In the genomic region with DNA sequence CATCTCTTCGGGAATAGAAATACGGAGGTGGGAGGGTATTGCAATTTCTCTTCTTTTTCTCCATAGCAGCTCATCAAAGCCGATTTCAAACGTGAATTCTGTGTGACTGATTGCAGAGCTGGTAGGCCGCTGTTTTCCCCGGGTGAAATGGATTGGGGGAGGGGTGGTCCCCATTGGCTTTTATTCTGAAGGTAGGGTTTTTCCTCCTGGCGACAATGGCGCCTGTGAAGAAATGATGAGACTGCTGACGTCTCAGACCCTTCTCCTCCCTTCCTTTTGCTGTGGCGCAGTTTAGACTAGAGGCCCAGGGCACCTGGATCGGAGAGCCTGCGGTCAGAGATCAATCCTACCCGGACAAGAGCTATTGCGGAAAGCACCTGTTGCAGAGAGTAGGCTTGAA, we compare ENCODE assay signal across 9 mouse cellular contexts. TPM values are rescaled to one million over a fixed set of nuclear protein-coding genes. Genes with fewer than 3 reads are reported as not detected.
A peak's percentile ranks its signal among the peaks of the same experiment; 100 is the strongest.
DNase-seq lines count a peak whose midpoint lies in the region; ATAC-seq lines count a peak whose summit lies in the region.
"Had no signal": no experiment of that assay in that cellular context is flagged by ENCODE, and none has a peak within 500 bp of the region (broad histone marks: within the 10 kb centered on the region; RNA-seq: fewer than 3 reads in every experiment).

No protein-coding gene starts in this region.

- no peak overlapping the region for H3K9ac ChIP-seq in heart, embryonic 16.5 days (ENCODE audit: low read length)
- H3K9ac ChIP-seq in forebrain, embryonic 12.5 days: peak overlapping the region; percentile 58
- peak overlapping the region; percentile 59 for H3K9ac ChIP-seq in midbrain, embryonic 11.5 days (ENCODE audit: low read length)

- no peaks in the 10 kb centered on the region for H3K9me3 ChIP-seq in heart, embryonic 16.5 days (replicated peaks; ENCODE audit: control insufficient read depth, low read length)
- H3K9me3 ChIP-seq in forebrain, embryonic 12.5 days: no peaks in the 10 kb centered on the region
- no peaks in the 10 kb centered on the region for H3K9me3 ChIP-seq in midbrain, embryonic 11.5 days (ENCODE audit: control insufficient read depth, low read length)

- no peak overlapping the region for H3K27ac ChIP-seq in heart, embryonic 16.5 days (ENCODE audit: low read length)
- H3K27ac ChIP-seq in forebrain, embryonic 12.5 days: peak overlapping the region; percentile 83
- H3K27ac ChIP-seq in midbrain, embryonic 11.5 days (ENCODE audit: low read depth, low read length): peak overlapping the region; percentile 59; the same call in 1 of the 2 replicates

- peak overlapping the region; percentile 52 for H3K4me2 ChIP-seq in heart, embryonic 16.5 days (ENCODE audit: low read depth, low read length)
- peak overlapping the region; percentile 58 for H3K4me2 ChIP-seq in forebrain, embryonic 12.5 days
- H3K4me2 ChIP-seq in midbrain, embryonic 11.5 days: peak overlapping the region; percentile 47

- WGBS in heart, embryonic 16.5 days: 37% methylated on average over 14 of the region's 14 CpGs
- 23% methylated on average over 14 of the region's 14 CpGs for WGBS in forebrain, embryonic 12.5 days
- WGBS in midbrain, embryonic 11.5 days: 28% methylated on average over 14 of the region's 14 CpGs

- ATAC-seq in heart, embryonic 16.5 days (replicated peaks; ENCODE audit: extremely low read depth, insufficient read depth, low FRiP score): no peak
- no peak for ATAC-seq in forebrain, embryonic 12.5 days (ENCODE audit: low FRiP score)
- ATAC-seq in midbrain, embryonic 11.5 days (ENCODE audit: low FRiP score): no peak
- no peak for ATAC-seq in granulocyte monocyte progenitor cell, adult 5-6 weeks (replicated peaks; ENCODE audit: poor library complexity, severe bottlenecking)
- ATAC-seq: Patski had no signal

- H3K27me3 ChIP-seq in heart, embryonic 16.5 days (ENCODE audit: control insufficient read depth, insufficient read depth, low read length): peaks cover 3% of the 10 kb centered on the region; the same call in 1 of the 2 replicates
- H3K27me3 ChIP-seq in forebrain, embryonic 12.5 days: peaks cover 19% of the 10 kb centered on the region; the same call in 1 of the 2 replicates
- no peaks in the 10 kb centered on the region for H3K27me3 ChIP-seq in midbrain, embryonic 11.5 days (ENCODE audit: control insufficient read depth, insufficient read depth, low read length)
- H3K27me3 ChIP-seq: Patski had no signal

- DNase-seq in heart, adult 9 months (ENCODE audit: low spot score in 2 of 2): no peak
- DNase-seq in MN1 (ENCODE audit: low spot score): peak; percentile 28
- DNase-seq in midbrain, embryonic 11.5 days (ENCODE audit: low spot score, missing footprints): peak; percentile 86
- DNase-seq in spleen, adult 12 weeks (ENCODE audit: low spot score): no peak
- DNase-seq in heart, adult 11 months: no peak

- H3K4me3 ChIP-seq in heart, embryonic 16.5 days (ENCODE audit: low read length): no peak overlapping the region; the same call in 1 of the 2 replicates
- peak overlapping the region; percentile 47 for H3K4me3 ChIP-seq in forebrain, embryonic 12.5 days (replicated peaks)
- peak overlapping the region; percentile 38 for H3K4me3 ChIP-seq in midbrain, embryonic 11.5 days (ENCODE audit: low read depth, low read length)

- H3K36me3 ChIP-seq in heart, embryonic 16.5 days (ENCODE audit: control insufficient read depth, insufficient read depth): no peaks in the 10 kb centered on the region
- H3K36me3 ChIP-seq in forebrain, embryonic 12.5 days (replicated peaks): no peaks in the 10 kb centered on the region
- no peaks in the 10 kb centered on the region for H3K36me3 ChIP-seq in midbrain, embryonic 11.5 days (ENCODE audit: control insufficient read depth, insufficient read depth, low read length)

- no peaks in the 10 kb centered on the region for H3K4me1 ChIP-seq in heart, embryonic 16.5 days (ENCODE audit: control insufficient read depth, insufficient read depth, low read length)
- peaks cover 6% of the 10 kb centered on the region; the same call in 1 of the 2 replicates for H3K4me1 ChIP-seq in forebrain, embryonic 12.5 days
- peaks cover 3% of the 10 kb centered on the region for H3K4me1 ChIP-seq in midbrain, embryonic 11.5 days (ENCODE audit: control insufficient read depth, insufficient read depth, low read length)

RNA-seq across cellular contexts. Expression of a gene that starts 0.7 kb away (rescaled TPM):
- 1.9 and 2.0 TPM in 2 replicates for polyA plus RNA-seq in heart, embryonic 16.5 days (2015; fragmentation: Nextera tagmentation; extraction: Ambion mirVana)
- 137 and 146 TPM in 2 replicates for polyA plus RNA-seq in forebrain, embryonic 12.5 days (2016; fragmentation: Nextera tagmentation; extraction: Ambion mirVana)
- polyA plus RNA-seq in midbrain, embryonic 11.5 days (2014; fragmentation: Nextera tagmentation; extraction: Ambion mirVana): 85.9 and 89.2 TPM in 2 replicates
- total RNA-seq in granulocyte monocyte progenitor cell, adult 5-6 weeks (2014; fragmentation: Nextera tagmentation): not detected in 2 replicates
- not detected in 2 replicates for total RNA-seq in granulocyte monocyte progenitor cell, adult 5-6 weeks (2017)

RNA-seq across cellular contexts. Expression of a gene that starts 17.0 kb away (rescaled TPM):
- polyA plus RNA-seq in heart, embryonic 16.5 days (2015; fragmentation: Nextera tagmentation; extraction: Ambion mirVana): 10.1 and 12.4 TPM in 2 replicates
- 32.4 and 34.4 TPM in 2 replicates for polyA plus RNA-seq in forebrain, embryonic 12.5 days (2016; fragmentation: Nextera tagmentation; extraction: Ambion mirVana)
- 26.4 and 30.1 TPM in 2 replicates for polyA plus RNA-seq in midbrain, embryonic 11.5 days (2014; fragmentation: Nextera tagmentation; extraction: Ambion mirVana)
- 7.3 and 16.8 TPM in 2 replicates for total RNA-seq in granulocyte monocyte progenitor cell, adult 5-6 weeks (2014; fragmentation: Nextera tagmentation)
- total RNA-seq in granulocyte monocyte progenitor cell, adult 5-6 weeks (2017): 6.7 and 15.6 TPM in 2 replicates
- polyA plus RNA-seq: Patski had no signal

RNA-seq across cellular contexts. Expression of a gene that starts 17.0 kb away (rescaled TPM):
- polyA plus RNA-seq in heart, embryonic 16.5 days (2015; fragmentation: Nextera tagmentation; extraction: Ambion mirVana): 1.5 and 1.9 TPM in 2 replicates
- polyA plus RNA-seq in forebrain, embryonic 12.5 days (2016; fragmentation: Nextera tagmentation; extraction: Ambion mirVana): 5.7 and 9.0 TPM in 2 replicates
- 6.1 and 7.7 TPM in 2 replicates for polyA plus RNA-seq in midbrain, embryonic 11.5 days (2014; fragmentation: Nextera tagmentation; extraction: Ambion mirVana)
- total RNA-seq in granulocyte monocyte progenitor cell, adult 5-6 weeks (2014; fragmentation: Nextera tagmentation): 10.1 TPM in 1 of 2 replicates, not detected in the other
- 11.4 and 28.5 TPM in 2 replicates for total RNA-seq in granulocyte monocyte progenitor cell, adult 5-6 weeks (2017)

RNA-seq across cellular contexts. Expression of a gene that starts 18.3 kb away (rescaled TPM):
- polyA plus RNA-seq in heart, embryonic 16.5 days (2015; fragmentation: Nextera tagmentation; extraction: Ambion mirVana): 8.4 and 10.8 TPM in 2 replicates
- 84.2 and 94.6 TPM in 2 replicates for polyA plus RNA-seq in forebrain, embryonic 12.5 days (2016; fragmentation: Nextera tagmentation; extraction: Ambion mirVana)
- polyA plus RNA-seq in midbrain, embryonic 11.5 days (2014; fragmentation: Nextera tagmentation; extraction: Ambion mirVana): 60.9 and 62.2 TPM in 2 replicates
- 12.7 and 59.8 TPM in 2 replicates for total RNA-seq in granulocyte monocyte progenitor cell, adult 5-6 weeks (2014; fragmentation: Nextera tagmentation)
- total RNA-seq in granulocyte monocyte progenitor cell, adult 5-6 weeks (2017): 9.2 TPM in 1 of 2 replicates, not detected in the other

RNA-seq across cellular contexts. Expression of a gene that starts 44.5 kb away (rescaled TPM):
- 4.5 and 4.9 TPM in 2 replicates for polyA plus RNA-seq in heart, embryonic 16.5 days (2015; fragmentation: Nextera tagmentation; extraction: Ambion mirVana)
- polyA plus RNA-seq in forebrain, embryonic 12.5 days (2016; fragmentation: Nextera tagmentation; extraction: Ambion mirVana): 13.7 and 14.1 TPM in 2 replicates
- polyA plus RNA-seq in midbrain, embryonic 11.5 days (2014; fragmentation: Nextera tagmentation; extraction: Ambion mirVana): 11.9 and 13.0 TPM in 2 replicates
- 4.9 and 16.1 TPM in 2 replicates for total RNA-seq in granulocyte monocyte progenitor cell, adult 5-6 weeks (2014; fragmentation: Nextera tagmentation)
- 5.0 and 14.1 TPM in 2 replicates for total RNA-seq in granulocyte monocyte progenitor cell, adult 5-6 weeks (2017)

Comparison
In these comparisons a context has a peak if more than half of its experiments do, and no peak if none do; other contexts are left out.
1. DNase-seq: peak in MN1 (single experiment) and midbrain, embryonic 11.5 days (single experiment); none in heart, adult 9 months (0 of 2), spleen, adult 12 weeks (single experiment) and heart, adult 11 months (single experiment).
2. RNA of a gene that starts 0.7 kb away (polyA plus RNA-seq): 137 to 146 TPM in forebrain, embryonic 12.5 days and 85.9 to 89.2 TPM in midbrain, embryonic 11.5 days; 1.9 to 2.0 TPM in heart, embryonic 16.5 days; every median in the first group is over 10 times any median in the second.
3. Peak in every context shown above with its lines, with median percentiles within 50 percentile points of each other: H3K4me2 ChIP-seq.